Mouse (Mus musculus) embryonic fibroblast, embryonic 13.5 days (primary cell): ENCODE results near the gene Bace2.

Source experiments
- CTCF ChIP-seq: IDR thresholded peaks from 2 replicates; pipeline ENCODE4 v1.5.1; 2011; ENCODE audit warnings: mild to moderate bottlenecking, control low read depth, low read length, moderate library complexity, borderline replicate concordance; ENCODE audit not compliant: insufficient read depth
- POLR2A ChIP-seq: IDR thresholded peaks from 2 replicates; pipeline ENCODE4 v1.6.1; 2011; ENCODE audit warnings: low read depth, mild to moderate bottlenecking, control low read depth, low read length, moderate library complexity

DNA sequence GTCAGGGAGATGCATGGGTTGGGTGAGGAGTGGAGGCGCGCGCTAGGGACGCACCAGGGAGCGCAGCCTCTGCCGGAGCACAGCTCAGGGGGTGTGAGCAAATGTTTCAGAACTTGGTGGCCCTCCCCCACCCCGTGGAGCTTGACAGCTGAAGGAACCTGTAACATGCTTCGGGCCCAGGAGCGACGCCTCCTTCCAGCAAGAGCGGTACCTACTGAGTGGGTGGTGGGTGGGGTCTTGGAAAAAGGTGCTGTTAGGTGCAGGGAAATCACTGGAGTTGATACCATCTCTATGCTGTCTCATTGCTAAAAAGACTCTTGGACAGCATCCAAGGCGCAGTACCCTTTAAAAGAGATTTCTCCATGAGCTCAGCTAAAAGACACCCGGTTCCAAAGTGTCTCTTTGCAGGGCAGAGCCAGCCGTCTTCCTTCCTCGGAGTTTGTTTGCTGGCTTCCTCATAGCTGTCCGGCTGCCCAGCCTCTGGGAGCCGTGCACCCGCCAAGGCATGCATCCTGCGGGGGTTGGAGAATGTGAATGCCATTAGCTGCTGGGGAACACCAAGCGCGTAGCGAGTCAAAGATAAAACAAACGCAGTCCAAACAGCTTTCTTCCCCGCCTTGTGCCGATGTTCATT, 763 bp downstream of the Bace2 start:
- no peak for TF ChIP-seq CTCF
- TF ChIP-seq POLR2A, result no peak
